Mouse (Mus musculus) bone marrow, adult 2 months (tissue): ENCODE data around the gene 2200002D01Rik.

Experiments
- CTCF ChIP-seq: fragments of 200-500 bp; IDR thresholded peaks from 2 replicates; pipeline ENCODE4 v1.5.1; 2011; ENCODE audit warnings: low read length, control low read depth; ENCODE audit not compliant: control insufficient read depth, insufficient read depth
- POLR2A ChIP-seq: fragments of 200-500 bp; IDR thresholded peaks from 2 replicates; pipeline ENCODE4 v1.6.1; 2011; ENCODE audit warnings: low read depth, mild to moderate bottlenecking, control low read depth, low read length, borderline replicate concordance; ENCODE audit not compliant: control insufficient read depth

- no peak for TF ChIP-seq POLR2A
- TF ChIP-seq CTCF: no peak
Observed at GRCm38 (mm10) chr7:29202577-29202976, 45.7 kb downstream of the 2200002D01Rik start.
